Mouse (Mus musculus): Measurements from ENCODE around the gene Cfap58. TPM values are rescaled to one million over a fixed set of nuclear protein-coding genes. Genes with fewer than 3 reads are reported as not detected.

Gene Cfap58
- not detected in 2 replicates for polyA plus RNA-seq (2012; rRNA removed)

GRCm38 (mm10) chr19:47937443-47938406 lies at the start of gene Cfap58:
Gene Cfap58 (plus strand): TSS chr19:47937675.

GRCm38 (mm10) chr19:47919126-47919965 lies 18.1 kb upstream of the Cfap58 start, which contains the start of the genes Cfap43 and Itprip:
Gene Cfap43 (minus strand): TSS chr19:47919287.
Gene Itprip (minus strand): TSS chr19:47919299.

Other genes with a start within 250 kb of the Cfap58 start
- 0.11 and 0.13 TPM in 2 replicates for gene Col17a1, start 245.6 kb upstream of the Cfap58 start, polyA plus RNA-seq (2012; rRNA removed)
- gene Sfr1, start 206.0 kb upstream of the Cfap58 start, polyA plus RNA-seq (2012; rRNA removed): 28.4 and 30.6 TPM in 2 replicates
- 67.3 and 92.3 TPM in 2 replicates for gene Gsto1, start 82.7 kb upstream of the Cfap58 start, polyA plus RNA-seq (2012; rRNA removed)
- gene Gsto2, start 72.1 kb upstream of the Cfap58 start, polyA plus RNA-seq (2012; rRNA removed): 0.17 and 0.30 TPM in 2 replicates
- 0.02 and 0.03 TPM in 2 replicates for gene Cfap43, start 18.4 kb upstream of the Cfap58 start, polyA plus RNA-seq (2012; rRNA removed)
- gene Itprip, start 18.4 kb upstream of the Cfap58 start, polyA plus RNA-seq (2012; rRNA removed): 2.9 and 3.3 TPM in 2 replicates